Mouse (Mus musculus) midbrain, embryonic 11.5 days (tissue): ENCODE measurements around the gene Gtf3c2. TPM values are rescaled to one million over a fixed set of nuclear protein-coding genes. Genes with fewer than 3 reads are reported as not detected.

ENCODE experiments used
- polyA plus RNA-seq: library from polyadenylated mRNA; unstranded; fragments of >200 nt; fragmentation: Nextera tagmentation; extraction: Ambion mirVana; gene quantifications from 2 replicates; pipeline ENCODE4 v1.2.1, GENCODE M21; 2014

Gtf3c2 gene
- polyA plus RNA-seq, 1 experiment from 2014 or later = 72.5 TPM

Other genes with a start within 250 kb of the Gtf3c2 start
- gene Cgref1, start 234.6 kb downstream of the Gtf3c2 start, polyA plus RNA-seq = 6.7 and 8.5 TPM in 2 replicates
- 89.4 and 91.0 TPM in 2 replicates for gene Preb, start 219.8 kb downstream of the Gtf3c2 start, polyA plus RNA-seq
- not detected in 2 replicates for gene Tcf23, start 211.5 kb downstream of the Gtf3c2 start, polyA plus RNA-seq
- 105 and 107 TPM in 2 replicates for gene Atraid, start 131.8 kb downstream of the Gtf3c2 start, polyA plus RNA-seq
- gene Slc5a6, start 131.2 kb downstream of the Gtf3c2 start, polyA plus RNA-seq = 7.3 and 8.3 TPM in 2 replicates
- gene Cad, start 125.4 kb downstream of the Gtf3c2 start, polyA plus RNA-seq = 20.5 and 22.2 TPM in 2 replicates
- not detected in 2 replicates for gene Dnajc5g, start 73.9 kb downstream of the Gtf3c2 start, polyA plus RNA-seq
- gene Slc30a3, start 71.9 kb downstream of the Gtf3c2 start, polyA plus RNA-seq = 6.9 and 7.2 TPM in 2 replicates
- not detected in 2 replicates for gene Trim54, start 63.4 kb downstream of the Gtf3c2 start, polyA plus RNA-seq
- not detected in 2 replicates for gene Ucn, start 41.3 kb downstream of the Gtf3c2 start, polyA plus RNA-seq
- gene Mpv17, start 25.9 kb downstream of the Gtf3c2 start, polyA plus RNA-seq = 48.7 and 49.8 TPM in 2 replicates
- gene Gm29609, start 233 bp downstream of the Gtf3c2 start, polyA plus RNA-seq = 0.78 and 1.9 TPM in 2 replicates
- gene Snx17, start 13.1 kb upstream of the Gtf3c2 start, polyA plus RNA-seq = 150 and 155 TPM in 2 replicates
- gene Eif2b4, start 13.3 kb upstream of the Gtf3c2 start, polyA plus RNA-seq = 62.0 and 63.9 TPM in 2 replicates
- gene Zfp513, start 22.2 kb upstream of the Gtf3c2 start, polyA plus RNA-seq = 4.2 and 6.5 TPM in 2 replicates
- gene Ppm1g, start 40.5 kb upstream of the Gtf3c2 start, polyA plus RNA-seq = 156 and 164 TPM in 2 replicates
- gene Nrbp1, start 60.7 kb upstream of the Gtf3c2 start, polyA plus RNA-seq = 147 and 148 TPM in 2 replicates
- gene Gm9970, start 61.1 kb upstream of the Gtf3c2 start, polyA plus RNA-seq = 1.3 TPM in 1 of 2 replicates, not detected in the other
- 2.6 and 3.4 TPM in 2 replicates for gene Krtcap3, start 71.5 kb upstream of the Gtf3c2 start, polyA plus RNA-seq
- 25.6 and 31.9 TPM in 2 replicates for gene Ift172, start 111.0 kb upstream of the Gtf3c2 start, polyA plus RNA-seq
- 43.3 and 54.0 TPM in 2 replicates for gene Fndc4, start 115.9 kb upstream of the Gtf3c2 start, polyA plus RNA-seq
- gene Gckr, start 117.3 kb upstream of the Gtf3c2 start, polyA plus RNA-seq = 0.11 and 0.22 TPM in 2 replicates